Mouse (Mus musculus): ENCODE data around the gene Pth2. TPM values are rescaled to one million over a fixed set of nuclear protein-coding genes. Genes with fewer than 3 reads are reported as not detected.

The Pth2 gene
- polyA plus RNA-seq, 1 experiment from 2014 or later, result not detected

DNA sequence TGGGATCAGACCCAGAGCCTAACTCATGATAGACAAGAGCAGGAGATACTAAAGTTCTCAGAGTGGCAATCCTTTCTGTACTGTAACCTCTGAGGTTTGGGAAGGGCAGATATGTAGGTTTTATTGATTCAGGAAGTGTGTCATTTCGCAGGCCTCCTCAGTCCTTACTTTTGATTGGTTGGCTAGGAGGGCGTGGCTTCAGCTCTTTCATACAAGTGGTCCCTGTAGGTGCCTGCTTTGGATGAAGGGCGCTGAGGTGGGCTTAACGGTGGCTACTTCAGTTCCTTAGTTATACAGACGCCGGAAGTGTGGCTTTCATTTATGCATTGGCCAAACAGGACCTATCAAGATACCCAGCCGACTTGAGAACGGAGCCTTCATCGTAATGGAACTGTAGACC is 25.2 kb upstream of the Pth2 start:
- Histone ChIP-seq H3K36me3 (ENCODE audit: control insufficient read depth, insufficient read depth, low read length) (peaks cover 2% of the 10 kb centered on the region; the same call in 1 of the 2 replicates), H3K4me2 (ENCODE audit: low read depth, severe bottlenecking) (0 out of 2 replicates have a peak overlapping the region, but pooled peaks have one; percentile 53), H3K27me3 (ENCODE audit: control insufficient read depth, insufficient read depth, low read length) (no peaks in the 10 kb centered on the region), H3K9ac (ENCODE audit: low read length) (no peak overlapping the region), H3K9me3 (ENCODE audit: control insufficient read depth, low read length) (no peaks in the 10 kb centered on the region), H3K4me1 (ENCODE audit: control insufficient read depth, insufficient read depth, low read length) (0 out of 2 replicates have a peak, but pooled peaks cover 13% of the 10 kb centered on the region), H3K4me3 (ENCODE audit: low read depth, low read length) (no peak overlapping the region), H3K27ac (replicated peaks; ENCODE audit: low read depth, low read length) (no peak overlapping the region)
- DNase-seq (ENCODE audit: low spot score) (no peak), ATAC-seq (ENCODE audit: insufficient number of reproducible peaks, low FRiP score, low TSS enrichment, low read depth) (no peak)
- WGBS, result 85% methylated on average over 9 of the region's 9 CpGs

DNA sequence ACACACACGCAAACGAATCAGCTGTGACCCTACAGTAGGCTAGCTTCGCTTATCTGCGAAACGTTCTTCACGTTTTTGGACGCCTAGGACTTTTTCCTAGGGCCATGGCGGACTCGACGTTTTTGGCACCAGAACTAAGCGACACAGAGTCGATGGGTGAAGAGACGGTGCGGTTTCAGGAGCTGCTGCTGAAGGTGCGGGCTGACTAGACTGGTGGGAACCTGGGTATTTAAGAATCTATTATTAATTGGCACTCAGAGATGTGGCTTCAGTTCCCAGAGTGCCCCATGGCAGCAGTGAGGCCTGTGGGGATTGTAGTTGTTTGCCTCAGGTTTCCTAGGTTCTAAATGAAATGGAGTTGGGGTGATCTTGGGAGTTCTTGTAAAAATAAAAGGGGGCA is 24.6 kb upstream of the Pth2 start:
- no peaks in the 10 kb centered on the region for H3K27me3 ChIP-seq (ENCODE audit: control insufficient read depth, insufficient read depth, low read length)
- no peak overlapping the region for H3K4me2 ChIP-seq (ENCODE audit: low read depth, severe bottlenecking)
- H3K4me3 ChIP-seq (ENCODE audit: low read depth, low read length), result no peak overlapping the region
- WGBS, result 95% methylated on average over 15 of the region's 15 CpGs
- no peak for DNase-seq (ENCODE audit: low spot score)
- H3K4me1 ChIP-seq (ENCODE audit: control insufficient read depth, insufficient read depth, low read length), result 0 out of 2 replicates have a peak, but pooled peaks cover 9% of the 10 kb centered on the region
- H3K27ac ChIP-seq (replicated peaks; ENCODE audit: low read depth, low read length), result no peak overlapping the region
- no peak overlapping the region for H3K9ac ChIP-seq (ENCODE audit: low read length)
- no peaks in the 10 kb centered on the region for H3K9me3 ChIP-seq (ENCODE audit: control insufficient read depth, low read length)
- ATAC-seq (ENCODE audit: insufficient number of reproducible peaks, low FRiP score, low TSS enrichment, low read depth), result no peak
- peaks cover 5% of the 10 kb centered on the region; the same call in 1 of the 2 replicates for H3K36me3 ChIP-seq (ENCODE audit: control insufficient read depth, insufficient read depth, low read length)

DNA sequence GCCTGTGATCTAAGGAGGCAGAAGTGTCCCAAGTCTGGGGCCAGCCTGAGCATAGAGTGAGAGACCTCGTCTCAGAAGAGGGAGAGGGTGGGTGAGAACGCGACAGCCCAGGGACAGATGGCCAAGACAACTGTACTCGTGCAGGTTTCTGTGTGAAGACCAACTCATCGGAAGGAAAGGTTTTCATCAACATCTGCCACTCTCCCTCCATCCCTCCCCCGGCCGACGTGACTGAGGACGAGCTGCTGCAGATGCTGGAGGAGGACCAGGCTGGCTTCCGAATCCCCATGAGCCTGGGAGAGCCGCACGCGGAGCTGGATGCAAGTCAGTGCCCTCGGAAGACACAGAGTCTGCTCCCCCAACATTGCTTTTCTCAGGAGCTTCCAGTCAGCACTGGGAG is 23.3 kb upstream of the Pth2 start:
- DNase-seq (ENCODE audit: low spot score), result no peak
- 85% methylated on average over 14 of the region's 14 CpGs for WGBS
- Histone ChIP-seq H3K27ac (replicated peaks; ENCODE audit: low read depth, low read length) (no peak overlapping the region), H3K9me3 (ENCODE audit: control insufficient read depth, low read length) (no peaks in the 10 kb centered on the region), H3K4me1 (ENCODE audit: control insufficient read depth, insufficient read depth, low read length) (0 out of 2 replicates have a peak, but pooled peaks cover 6% of the 10 kb centered on the region), H3K4me3 (ENCODE audit: low read depth, low read length) (no peak overlapping the region), H3K4me2 (ENCODE audit: low read depth, severe bottlenecking) (no peak overlapping the region), H3K36me3 (ENCODE audit: control insufficient read depth, insufficient read depth, low read length) (peaks cover 5% of the 10 kb centered on the region; the same call in 1 of the 2 replicates), H3K27me3 (ENCODE audit: control insufficient read depth, insufficient read depth, low read length) (peaks cover under 1% of the 10 kb centered on the region; the same call in 1 of the 2 replicates), H3K9ac (ENCODE audit: low read length) (no peak overlapping the region)
- ATAC-seq (ENCODE audit: insufficient number of reproducible peaks, low FRiP score, low TSS enrichment, low read depth), result no peak

DNA sequence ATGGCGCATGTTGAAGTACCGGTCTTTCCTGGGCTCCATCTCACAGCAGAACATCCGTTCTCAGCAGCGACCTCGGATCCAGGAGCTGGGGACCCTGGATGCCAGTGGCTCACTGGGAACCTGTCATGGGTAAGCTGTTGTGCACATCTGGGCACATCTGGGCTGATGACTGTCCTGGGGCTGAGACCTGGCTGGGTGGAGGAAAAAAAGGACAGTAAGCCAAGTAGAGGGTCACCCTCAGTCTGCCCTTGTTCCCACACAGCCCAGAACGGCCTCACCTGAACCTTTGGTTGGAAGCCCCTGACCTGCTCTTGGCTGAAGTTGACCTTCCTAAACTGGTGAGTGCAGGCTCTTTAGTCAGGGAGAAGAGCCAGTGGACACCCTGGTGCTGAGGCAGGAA is 21.8 kb upstream of the Pth2 start:
- H3K4me1 ChIP-seq (ENCODE audit: control insufficient read depth, insufficient read depth, low read length), result 0 out of 2 replicates have a peak, but pooled peaks cover 8% of the 10 kb centered on the region
- H3K27me3 ChIP-seq (ENCODE audit: control insufficient read depth, insufficient read depth, low read length), result peaks cover 15% of the 10 kb centered on the region
- DNase-seq (ENCODE audit: low spot score), result no peak
- no peak overlapping the region for H3K4me3 ChIP-seq (ENCODE audit: low read depth, low read length)
- H3K9ac ChIP-seq (ENCODE audit: low read length), result no peak overlapping the region
- H3K4me2 ChIP-seq (ENCODE audit: low read depth, severe bottlenecking), result no peak overlapping the region
- peaks cover 5% of the 10 kb centered on the region; the same call in 1 of the 2 replicates for H3K36me3 ChIP-seq (ENCODE audit: control insufficient read depth, insufficient read depth, low read length)
- H3K9me3 ChIP-seq (ENCODE audit: control insufficient read depth, low read length), result no peaks in the 10 kb centered on the region
- H3K27ac ChIP-seq (replicated peaks; ENCODE audit: low read depth, low read length), result no peak overlapping the region
- ATAC-seq (ENCODE audit: insufficient number of reproducible peaks, low FRiP score, low TSS enrichment, low read depth), result no peak
- WGBS, result 91% methylated on average over 6 of the region's 6 CpGs

DNA sequence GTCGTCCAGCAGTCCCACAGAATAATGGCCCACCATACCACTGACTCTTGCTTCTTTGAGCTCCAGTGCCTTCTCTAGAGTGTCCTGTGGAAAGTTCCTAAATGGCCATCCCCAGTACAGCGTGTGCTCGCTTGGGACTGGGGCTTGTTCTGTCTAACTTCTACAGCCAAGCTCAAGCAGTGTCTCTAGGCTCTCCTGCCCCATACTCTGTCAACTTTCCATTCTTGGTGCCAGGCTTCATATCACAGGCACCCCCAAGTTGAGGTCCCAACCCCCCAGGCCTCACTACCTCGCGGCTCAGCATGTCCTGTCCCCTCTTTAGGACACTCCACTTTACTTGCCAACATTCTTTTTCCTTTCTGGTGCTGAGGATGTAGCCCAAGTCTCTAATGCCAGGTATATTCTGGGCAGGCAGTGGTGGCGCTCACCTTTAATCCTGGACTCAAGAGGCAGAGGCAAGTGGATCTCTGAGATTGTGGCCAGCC is 20.4 kb upstream of the Pth2 start:
- Histone ChIP-seq H3K27ac (replicated peaks; ENCODE audit: low read depth, low read length) (no peak overlapping the region), H3K9me3 (ENCODE audit: control insufficient read depth, low read length) (no peaks in the 10 kb centered on the region), H3K4me1 (ENCODE audit: control insufficient read depth, insufficient read depth, low read length) (0 out of 2 replicates have a peak, but pooled peaks cover 5% of the 10 kb centered on the region), H3K4me3 (ENCODE audit: low read depth, low read length) (no peak overlapping the region), H3K4me2 (ENCODE audit: low read depth, severe bottlenecking) (no peak overlapping the region), H3K9ac (ENCODE audit: low read length) (no peak overlapping the region), H3K27me3 (ENCODE audit: control insufficient read depth, insufficient read depth, low read length) (peaks cover 29% of the 10 kb centered on the region), H3K36me3 (ENCODE audit: control insufficient read depth, insufficient read depth, low read length) (peaks cover 5% of the 10 kb centered on the region; the same call in 1 of the 2 replicates)
- DNase-seq (ENCODE audit: low spot score) (no peak), ATAC-seq (ENCODE audit: insufficient number of reproducible peaks, low FRiP score, low TSS enrichment, low read depth) (no peak)
- 93% methylated on average over 6 of the region's 6 CpGs for WGBS

DNA sequence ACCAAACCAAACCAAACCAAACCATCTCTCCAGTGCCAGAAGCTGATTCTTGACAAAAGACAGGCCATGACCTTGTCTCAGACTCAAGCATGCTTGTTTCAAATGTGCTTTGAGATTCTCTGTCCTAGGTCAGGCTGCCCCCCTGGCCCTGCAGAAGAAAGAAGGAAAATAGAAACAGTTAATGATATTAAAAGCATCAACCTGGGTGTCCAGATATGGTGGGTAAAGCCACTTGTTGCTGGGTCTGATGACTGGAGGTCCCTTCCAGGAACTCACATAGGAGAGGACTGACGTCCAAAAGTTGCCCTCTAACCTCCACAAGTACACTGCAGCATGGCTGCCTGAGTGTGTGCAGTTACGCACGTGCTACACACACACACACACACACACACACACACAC is 19.9 kb upstream of the Pth2 start:
- Histone ChIP-seq H3K4me1 (ENCODE audit: control insufficient read depth, insufficient read depth, low read length) (0 out of 2 replicates have a peak, but pooled peaks cover 3% of the 10 kb centered on the region), H3K9me3 (ENCODE audit: control insufficient read depth, low read length) (no peaks in the 10 kb centered on the region), H3K4me3 (ENCODE audit: low read depth, low read length) (no peak overlapping the region), H3K27ac (replicated peaks; ENCODE audit: low read depth, low read length) (no peak overlapping the region), H3K36me3 (ENCODE audit: control insufficient read depth, insufficient read depth, low read length) (peaks cover 5% of the 10 kb centered on the region; the same call in 1 of the 2 replicates), H3K4me2 (ENCODE audit: low read depth, severe bottlenecking) (no peak overlapping the region), H3K27me3 (ENCODE audit: control insufficient read depth, insufficient read depth, low read length) (peaks cover 34% of the 10 kb centered on the region), H3K9ac (ENCODE audit: low read length) (no peak overlapping the region)
- ATAC-seq (ENCODE audit: insufficient number of reproducible peaks, low FRiP score, low TSS enrichment, low read depth), result no peak
- no peak for DNase-seq (ENCODE audit: low spot score)
- WGBS, result 90% methylated on average over 3 of the region's 3 CpGs

DNA sequence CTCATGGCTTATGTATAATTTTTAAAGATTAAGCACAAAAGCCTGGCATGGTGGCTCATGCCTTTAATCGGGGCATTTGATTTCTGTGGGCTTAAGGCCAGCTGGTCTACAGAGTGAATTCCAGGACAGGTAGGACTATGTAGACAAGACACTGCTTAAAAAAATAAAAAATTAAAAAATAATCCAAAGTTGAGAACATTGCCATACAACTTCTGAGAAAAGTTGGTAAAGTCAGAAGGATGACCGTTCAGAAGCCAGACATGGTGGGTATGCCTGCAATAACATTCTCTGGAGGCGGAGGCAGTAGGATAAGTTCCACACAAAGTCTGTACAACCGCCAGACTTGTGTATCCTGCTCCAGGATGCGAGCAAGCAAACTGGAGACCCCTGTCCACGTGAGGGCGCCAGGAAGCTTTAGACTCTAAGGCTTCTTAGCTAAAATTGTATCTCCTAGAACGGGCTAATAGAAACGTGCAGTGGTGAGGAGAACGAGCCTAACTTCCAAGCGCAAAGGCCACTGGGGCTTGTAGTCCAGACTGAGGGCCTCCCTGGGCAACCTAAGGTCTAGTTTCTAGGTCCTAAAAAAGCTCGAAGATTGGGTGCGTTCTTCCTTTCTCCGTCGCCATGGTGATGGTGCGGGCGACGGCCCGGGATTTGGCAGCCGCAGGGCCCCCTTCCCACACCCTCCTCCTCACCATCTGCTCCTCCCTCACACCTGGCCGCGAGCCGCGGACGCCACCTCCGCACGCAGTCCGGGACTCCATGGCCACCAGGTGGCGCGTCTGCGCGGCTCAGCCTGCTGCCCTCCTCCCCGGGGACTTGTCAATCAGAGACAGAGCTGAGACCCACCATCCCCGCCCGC is 19.0 kb upstream of the Pth2 start:
- no peaks in the 10 kb centered on the region; the same call in 1 of the 2 replicates for H3K9me3 ChIP-seq (ENCODE audit: control insufficient read depth, low read length)
- H3K27ac ChIP-seq (replicated peaks; ENCODE audit: low read depth, low read length), result no peak overlapping the region
- ATAC-seq (ENCODE audit: insufficient number of reproducible peaks, low FRiP score, low TSS enrichment, low read depth), result peak; percentile 84
- H3K36me3 ChIP-seq (ENCODE audit: control insufficient read depth, insufficient read depth, low read length), result peaks cover 5% of the 10 kb centered on the region; the same call in 1 of the 2 replicates
- 0 out of 2 replicates have a peak, but pooled peaks cover 3% of the 10 kb centered on the region for H3K4me1 ChIP-seq (ENCODE audit: control insufficient read depth, insufficient read depth, low read length)
- WGBS, result 6% methylated on average over 34 of the region's 35 CpGs
- peaks cover 43% of the 10 kb centered on the region for H3K27me3 ChIP-seq (ENCODE audit: control insufficient read depth, insufficient read depth, low read length)
- peak overlapping the region; percentile 62 for H3K4me2 ChIP-seq (ENCODE audit: low read depth, severe bottlenecking)
- H3K4me3 ChIP-seq (ENCODE audit: low read depth, low read length), result peak overlapping the region; percentile 25
- peak; percentile 93 for DNase-seq (ENCODE audit: low spot score)
- H3K9ac ChIP-seq (ENCODE audit: low read length), result no peak overlapping the region

DNA sequence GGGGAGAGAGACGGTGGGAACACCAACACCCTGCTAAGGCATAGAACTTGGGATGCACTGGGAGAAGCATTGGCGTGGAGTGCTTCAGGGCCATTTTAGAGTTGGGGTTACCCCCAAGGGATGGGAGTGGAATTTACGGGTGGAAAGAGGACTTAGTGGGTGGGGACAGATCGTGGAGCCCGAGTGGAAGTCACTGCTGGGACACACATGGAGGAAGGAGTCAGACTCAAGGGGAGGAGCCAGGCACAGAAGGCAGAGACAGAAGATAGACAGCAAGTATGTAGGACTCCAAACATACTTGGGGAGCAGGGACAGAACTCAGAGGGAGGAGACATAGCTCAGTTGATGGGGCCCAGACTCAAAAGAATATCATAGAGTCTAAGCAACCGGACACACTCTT is 18.2 kb upstream of the Pth2 start:
- ATAC-seq (ENCODE audit: insufficient number of reproducible peaks, low FRiP score, low TSS enrichment, low read depth), result no peak; the same call in 1 of the 2 replicates
- Histone ChIP-seq H3K9me3 (ENCODE audit: control insufficient read depth, low read length) (no peaks in the 10 kb centered on the region; the same call in 1 of the 2 replicates), H3K36me3 (ENCODE audit: control insufficient read depth, insufficient read depth, low read length) (peaks cover 5% of the 10 kb centered on the region; the same call in 1 of the 2 replicates), H3K9ac (ENCODE audit: low read length) (no peak overlapping the region), H3K4me1 (ENCODE audit: control insufficient read depth, insufficient read depth, low read length) (0 out of 2 replicates have a peak, but pooled peaks cover 3% of the 10 kb centered on the region), H3K27ac (replicated peaks; ENCODE audit: low read depth, low read length) (no peak overlapping the region), H3K27me3 (ENCODE audit: control insufficient read depth, insufficient read depth, low read length) (peaks cover 49% of the 10 kb centered on the region), H3K4me3 (ENCODE audit: low read depth, low read length) (peak overlapping the region; percentile 25), H3K4me2 (ENCODE audit: low read depth, severe bottlenecking) (peak overlapping the region; percentile 62)
- 25% methylated on average over 6 of the region's 6 CpGs for WGBS
- no peak for DNase-seq (ENCODE audit: low spot score)
